Mouse (Mus musculus) embryonic facial prominence, embryonic 14.5 days (tissue): ENCODE data around the gene Cwc27. TPM values are rescaled to one million over a fixed set of nuclear protein-coding genes. Genes with fewer than 3 reads are reported as not detected.

Experiments used
- ATAC-seq: fragments of 200-750 bp; cut with Nextera tagmentation; 2 replicates; pipeline ENCODE4 v1.8.0; 2017; ENCODE audit warnings: low read depth, moderate number of reproducible peaks, moderate TSS enrichment
- DNase-seq: peaks from one replicate; pipeline ENCODE4 v3.0.0-alpha.2; 2015; ENCODE audit warnings: low spot score
- H3K27ac ChIP-seq: fragments of 300-500 bp; sonication (generic); replicated peaks from 2 replicates; pipeline ENCODE4 v1.5.1; 2014; ENCODE audit warnings: low read depth, mild to moderate bottlenecking, low read length, moderate library complexity
- H3K27me3 ChIP-seq: fragments of 300-500 bp; sonication (generic); replicated peaks from 2 replicates; pipeline ENCODE4 v1.6.1; 2014; ENCODE audit warnings: low read length; ENCODE audit not compliant: control insufficient read depth, insufficient read depth
- H3K36me3 ChIP-seq: fragments of 300-500 bp; sonication (generic); 2 replicates; pipeline ENCODE4 v1.6.1; 2014; ENCODE audit warnings: low read length, mixed read lengths; ENCODE audit not compliant: control insufficient read depth, insufficient read depth
- H3K4me1 ChIP-seq: fragments of 300-500 bp; sonication (generic); 2 replicates; pipeline ENCODE4 v1.6.1; 2014; ENCODE audit warnings: antibody characterized with exemption, low read length; ENCODE audit not compliant: control insufficient read depth, insufficient read depth
- H3K4me2 ChIP-seq: fragments of 300-500 bp; sonication (generic); 2 replicates; pipeline ENCODE4 v1.6.1; 2014; ENCODE audit warnings: low read depth, mild to moderate bottlenecking, low read length, moderate library complexity, mixed read lengths
- H3K4me3 ChIP-seq: fragments of 300-500 bp; sonication (generic); 2 replicates; pipeline ENCODE4 v1.5.1; 2014; ENCODE audit warnings: low read depth, mild to moderate bottlenecking, low read length
- H3K9ac ChIP-seq: fragments of 300-500 bp; sonication (generic); 2 replicates; pipeline ENCODE4 v1.6.1; 2014; ENCODE audit warnings: low read depth, mild to moderate bottlenecking, low read length, moderate library complexity, mixed read lengths
- H3K9me3 ChIP-seq: fragments of 300-500 bp; sonication (generic); 2 replicates; pipeline ENCODE4 v1.6.1; 2016; ENCODE audit warnings: low read length; ENCODE audit not compliant: control insufficient read depth
- WGBS: fragments of 180-500 bp; shearing (Covaris S2); extraction: QIAGEN DNeasy Blood & Tissue Kit; methylation state at CpG from one replicate; pipeline ENCODE4 v1.1.7; 2014; 5-methylcytosine and 5-hydroxymethylcytosine counted together
- polyA plus RNA-seq: library from polyadenylated mRNA; unstranded; fragments of >200 nt; fragmentation: Nextera tagmentation; extraction: Ambion mirVana; gene quantifications from 2 replicates; pipeline ENCODE4 v1.2.1, GENCODE M21; 2014

The Cwc27 gene
- polyA plus RNA-seq, 1 experiment from 2014 or later = 19.1 TPM

- ATAC-seq (no peak), DNase-seq (peak; percentile 43)
- Histone ChIP-seq H3K9me3 (no peaks in the 10 kb centered on the region), H3K36me3 (no peaks in the 10 kb centered on the region), H3K27ac (no peak overlapping the region), H3K4me3 (no peak overlapping the region), H3K4me1 (no peaks in the 10 kb centered on the region), H3K27me3 (no peaks in the 10 kb centered on the region), H3K4me2 (no peak overlapping the region), H3K9ac (no peak overlapping the region)
- 60% methylated on average over 6 of the region's 6 CpGs for WGBS
These were observed 214.7 kb downstream of the Cwc27 start for GRCm38 (mm10) chr13:104602197-104602596.

- no peaks in the 10 kb centered on the region for H3K4me1 ChIP-seq
- DNase-seq (no peak), ATAC-seq (no peak)
- no peaks in the 10 kb centered on the region for H3K27me3 ChIP-seq
- no peak overlapping the region for H3K9ac ChIP-seq
- H3K27ac ChIP-seq = no peak overlapping the region
- H3K4me2 ChIP-seq = no peak overlapping the region
- no peaks in the 10 kb centered on the region for H3K9me3 ChIP-seq
- H3K36me3 ChIP-seq = no peaks in the 10 kb centered on the region
- no peak overlapping the region for H3K4me3 ChIP-seq
- 75% methylated on average over 3 of the region's 3 CpGs for WGBS
These were observed 215.2 kb downstream of the Cwc27 start for GRCm38 (mm10) chr13:104601783-104602182.

- Histone ChIP-seq H3K9me3 (no peaks in the 10 kb centered on the region), H3K36me3 (no peaks in the 10 kb centered on the region), H3K4me2 (no peak overlapping the region), H3K4me3 (no peak overlapping the region), H3K27me3 (no peaks in the 10 kb centered on the region), H3K4me1 (no peaks in the 10 kb centered on the region), H3K9ac (no peak overlapping the region), H3K27ac (no peak overlapping the region)
- no peak for DNase-seq
- WGBS = 86% methylated on average over 4 of the region's 4 CpGs
- no peak for ATAC-seq
These were observed 220.7 kb downstream of the Cwc27 start for GRCm38 (mm10) chr13:104596199-104596598.

GRCm38 (mm10) chr13:104594820-104595351, 222.1 kb downstream of the Cwc27 start:
- no peaks in the 10 kb centered on the region for H3K27me3 ChIP-seq
- WGBS = 52% methylated on average over 4 of the region's 4 CpGs
- peak; percentile 15; the same call in 1 of the 2 replicates for ATAC-seq
- no peak overlapping the region for H3K27ac ChIP-seq
- no peak overlapping the region for H3K4me3 ChIP-seq
- H3K4me1 ChIP-seq = peaks cover 9% of the 10 kb centered on the region
- H3K9ac ChIP-seq = no peak overlapping the region
- no peak overlapping the region for H3K4me2 ChIP-seq
- H3K36me3 ChIP-seq = no peaks in the 10 kb centered on the region
- no peak for DNase-seq
- H3K9me3 ChIP-seq = no peaks in the 10 kb centered on the region

- H3K27ac ChIP-seq = no peak overlapping the region
- H3K36me3 ChIP-seq = no peaks in the 10 kb centered on the region
- H3K4me2 ChIP-seq = no peak overlapping the region
- no peak overlapping the region for H3K9ac ChIP-seq
- H3K4me3 ChIP-seq = no peak overlapping the region
- WGBS = 73% methylated on average over 7 of the region's 7 CpGs
- H3K9me3 ChIP-seq = no peaks in the 10 kb centered on the region
- peaks cover 11% of the 10 kb centered on the region for H3K4me1 ChIP-seq
- DNase-seq (no peak), ATAC-seq (no peak)
- no peaks in the 10 kb centered on the region for H3K27me3 ChIP-seq
These were observed 226.0 kb downstream of the Cwc27 start for GRCm38 (mm10) chr13:104590931-104591330.

- DNase-seq = peak; percentile 86
- no peaks in the 10 kb centered on the region for H3K36me3 ChIP-seq
- WGBS = 28% methylated on average over 11 of the region's 11 CpGs
- peak; percentile 69 for ATAC-seq
- H3K27me3 ChIP-seq = no peaks in the 10 kb centered on the region
- H3K27ac ChIP-seq = 0 out of 2 replicates have a peak overlapping the region, but pooled peaks have one; percentile 23
- no peak overlapping the region for H3K9ac ChIP-seq
- H3K4me1 ChIP-seq = peaks cover 14% of the 10 kb centered on the region
- no peak overlapping the region for H3K4me3 ChIP-seq
- peak overlapping the region; percentile 29; the same call in 1 of the 2 replicates for H3K4me2 ChIP-seq
- H3K9me3 ChIP-seq = no peaks in the 10 kb centered on the region
These were observed 226.8 kb downstream of the Cwc27 start for GRCm38 (mm10) chr13:104590097-104590607.

GRCm38 (mm10) chr13:104588383-104588782, 228.6 kb downstream of the Cwc27 start:
- Histone ChIP-seq H3K4me2 (no peak overlapping the region), H3K9ac (no peak overlapping the region), H3K27me3 (no peaks in the 10 kb centered on the region), H3K4me1 (peaks cover 17% of the 10 kb centered on the region), H3K27ac (no peak overlapping the region), H3K36me3 (no peaks in the 10 kb centered on the region), H3K9me3 (no peaks in the 10 kb centered on the region), H3K4me3 (no peak overlapping the region)
- DNase-seq (peak; percentile 32), ATAC-seq (no peak)
- 70% methylated on average over 5 of the region's 5 CpGs for WGBS

Other genes with a start within 250 kb of the Cwc27 start
- 19.5 and 20.4 TPM in 2 replicates for gene Srek1ip1, start 24.7 kb downstream of the Cwc27 start, polyA plus RNA-seq
- 0.30 and 0.75 TPM in 2 replicates for gene Shisal2b, start 46.8 kb upstream of the Cwc27 start, polyA plus RNA-seq
- gene Rgs7bp, start 237.8 kb upstream of the Cwc27 start, polyA plus RNA-seq = 5.0 and 5.4 TPM in 2 replicates